Mouse (Mus musculus) bone marrow, adult 2 months (tissue): ENCODE measurements around the gene Ciz1. TPM values are rescaled to one million over a fixed set of nuclear protein-coding genes. Genes with fewer than 3 reads are reported as not detected.
"Not testable (repeated sequence)": the region's sequence is repeated elsewhere in the genome, so short reads cannot be mapped to it uniquely, and the experiment has no call there.

ENCODE experiments used
- H3K27ac ChIP-seq: fragments of 200-500 bp; 2 replicates; pipeline ENCODE4 v1.5.1; 2012; ENCODE audit warnings: low read depth, mild to moderate bottlenecking, control low read depth, inconsistent platforms, low read length; ENCODE audit not compliant: control insufficient read depth, poor library complexity, insufficient read depth
- H3K4me1 ChIP-seq: fragments of 200-500 bp; 2 replicates; pipeline ENCODE4 v1.6.1; 2011; ENCODE audit warnings: low read length; ENCODE audit not compliant: control insufficient read depth, insufficient read depth
- H3K4me3 ChIP-seq: fragments of 200-500 bp; replicated peaks from 2 replicates; pipeline ENCODE3; 2011; ENCODE audit warnings: mild to moderate bottlenecking, low read depth, low read length, control low read depth; ENCODE audit not compliant: control insufficient read depth
- CTCF ChIP-seq: fragments of 200-500 bp; IDR thresholded peaks from 2 replicates; pipeline ENCODE4 v1.5.1; 2011; ENCODE audit warnings: low read length, control low read depth; ENCODE audit not compliant: control insufficient read depth, insufficient read depth
- POLR2A ChIP-seq: fragments of 200-500 bp; IDR thresholded peaks from 2 replicates; pipeline ENCODE4 v1.6.1; 2011; ENCODE audit warnings: low read depth, mild to moderate bottlenecking, control low read depth, low read length, borderline replicate concordance; ENCODE audit not compliant: control insufficient read depth
- WGBS: fragments of 180-500 bp; shearing (Covaris S2); methylation state at CpG from one replicate; pipeline ENCODE4 v1.1.7; 2018; 5-methylcytosine and 5-hydroxymethylcytosine counted together
- polyA plus RNA-seq: library from polyadenylated mRNA; stranded (reverse); fragments of >200 nt; gene quantifications from 2 replicates; pipeline ENCODE4 v1.2.4, GENCODE M21; 2011; ENCODE audit warnings: low replicate concordance; ENCODE audit not compliant: missing spikeins, insufficient read depth, insufficient read length

Gene Ciz1
- polyA plus RNA-seq, 1 experiment = 127 TPM

- no peak for TF ChIP-seq CTCF
- no peak for TF ChIP-seq POLR2A
- Histone ChIP-seq H3K4me3 (no peak overlapping the region), H3K4me1 (no peaks in the 10 kb centered on the region; the same call in 1 of the 2 replicates), H3K27ac (no peak overlapping the region)
- WGBS = 82% methylated on average over 10 of the region's 10 CpGs
Observed at GRCm38 (mm10) chr2:32358381-32358780, 6.3 kb downstream of the Ciz1 start.

GRCm38 (mm10) chr2:32360741-32361140 is 8.6 kb downstream of the Ciz1 start:
- 12% methylated on average over 14 of the region's 14 CpGs for WGBS
- no peak overlapping the region for H3K27ac ChIP-seq
- TF ChIP-seq CTCF = no peak
- TF ChIP-seq POLR2A = no peak

GRCm38 (mm10) chr2:32361437-32361836 is 9.3 kb downstream of the Ciz1 start:
- Histone ChIP-seq H3K4me1 (no peaks in the 10 kb centered on the region; the same call in 1 of the 2 replicates), H3K27ac (peak overlapping the region; percentile 61), H3K4me3 (peak overlapping the region; percentile 72)
- peak; percentile 60; the same call in 1 of the 2 replicates for TF ChIP-seq POLR2A
- peak; percentile 56 for TF ChIP-seq CTCF
- WGBS = 1% methylated on average over 24 of the region's 24 CpGs

More at GRCm38 (mm10) chr2:32360741-32361140, 8.6 kb downstream of the Ciz1 start:
- Histone ChIP-seq H3K4me1 (no peaks in the 10 kb centered on the region; the same call in 1 of the 2 replicates), H3K4me3 (peak overlapping the region; percentile 66)

- H3K4me1 ChIP-seq, H3K27ac ChIP-seq: not testable (repeated sequence)
- H3K4me3 ChIP-seq = peak overlapping the region; percentile 83
- 19% methylated on average over 5 of the region's 5 CpGs for WGBS
Observed at GRCm38 (mm10) chr2:32362274-32362673, 10.1 kb downstream of the Ciz1 start.

- Histone ChIP-seq H3K27ac (peak overlapping the region; percentile 92), H3K4me3 (peak overlapping the region; percentile 83), H3K4me1 (no peaks in the 10 kb centered on the region; the same call in 1 of the 2 replicates)
- peak; percentile 88 for TF ChIP-seq CTCF
- peak; percentile 69; the same call in 1 of the 2 replicates for TF ChIP-seq POLR2A
- under 1% methylated on average over 53 of the region's 53 CpGs for WGBS
Observed at GRCm38 (mm10) chr2:32362817-32363340, 10.8 kb downstream of the Ciz1 start.

GRCm38 (mm10) chr2:32363376-32364106 is 11.4 kb downstream of the Ciz1 start:
- H3K4me3 ChIP-seq = peak overlapping the region; percentile 83
- peak overlapping the region; percentile 92 for H3K27ac ChIP-seq
- 7% methylated on average over 19 of the region's 19 CpGs for WGBS
- TF ChIP-seq POLR2A (no peak), CTCF (no peak)
- H3K4me1 ChIP-seq = no peaks in the 10 kb centered on the region; the same call in 1 of the 2 replicates

GRCm38 (mm10) chr2:32364121-32364520 is 12.0 kb downstream of the Ciz1 start:
- 72% methylated on average over 8 of the region's 8 CpGs for WGBS
- Histone ChIP-seq H3K4me1 (no peaks in the 10 kb centered on the region; the same call in 1 of the 2 replicates), H3K4me3 (no peak overlapping the region), H3K27ac (no peak overlapping the region)
- no peak for TF ChIP-seq POLR2A
- no peak for TF ChIP-seq CTCF

- TF ChIP-seq CTCF = no peak
- TF ChIP-seq POLR2A = no peak
- WGBS = 88% methylated on average over 5 of the region's 5 CpGs
- H3K27ac ChIP-seq = no peak overlapping the region
- no peak overlapping the region for H3K4me3 ChIP-seq
- no peaks in the 10 kb centered on the region for H3K4me1 ChIP-seq
Observed at GRCm38 (mm10) chr2:32367315-32367714, 15.2 kb downstream of the Ciz1 start.
